Mouse (Mus musculus) hindbrain, embryonic 10.5 days (tissue): Measurements from ENCODE around the gene Catsperd. TPM values are rescaled to one million over a fixed set of nuclear protein-coding genes. Genes with fewer than 3 reads are reported as not detected.
"Not testable (repeated sequence)": the region's sequence is repeated elsewhere in the genome, so short reads cannot be mapped to it uniquely, and the experiment has no call there.

Experiments used
- DNase-seq: peaks from one replicate; pipeline ENCODE4 v3.0.0-alpha.2; 2017; ENCODE audit warnings: low spot score
- H3K27ac ChIP-seq: fragments of 300-500 bp; sonication (generic); 2 replicates; pipeline ENCODE4 v1.5.1; 2016; ENCODE audit warnings: mild to moderate bottlenecking, moderate library complexity
- H3K27me3 ChIP-seq: fragments of 300-500 bp; sonication (generic); 2 replicates; pipeline ENCODE4 v1.6.1; 2016; ENCODE audit warnings: mild to moderate bottlenecking; ENCODE audit not compliant: poor library complexity, insufficient read depth, severe bottlenecking
- H3K36me3 ChIP-seq: fragments of 300-500 bp; sonication (generic); 2 replicates; pipeline ENCODE4 v1.6.1; 2016; ENCODE audit warnings: mild to moderate bottlenecking, moderate library complexity
- H3K4me1 ChIP-seq: fragments of 300-500 bp; sonication (generic); replicated peaks from 2 replicates; pipeline ENCODE4 v1.6.1; 2016; ENCODE audit warnings: mild to moderate bottlenecking
- H3K4me3 ChIP-seq: fragments of 300-500 bp; sonication (generic); 2 replicates; pipeline ENCODE4 v1.5.1; 2016; ENCODE audit warnings: mild to moderate bottlenecking, moderate library complexity
- H3K9me3 ChIP-seq: fragments of 300-500 bp; sonication (generic); 2 replicates; pipeline ENCODE4 v1.6.1; 2016; ENCODE audit warnings: mild to moderate bottlenecking, moderate library complexity
- WGBS: fragments of 180-500 bp; shearing (Covaris S2); methylation state at CpG from one replicate; pipeline ENCODE4 v1.1.7; 2016; 5-methylcytosine and 5-hydroxymethylcytosine counted together
- polyA plus RNA-seq: library from polyadenylated mRNA; unstranded; fragments of >200 nt; fragmentation: Nextera tagmentation; extraction: Ambion mirVana; gene quantifications from 2 replicates; pipeline ENCODE4 v1.2.1, GENCODE M21; 2016

Gene Catsperd
- polyA plus RNA-seq, 1 experiment from 2014 or later, result 0.95 TPM

DNA sequence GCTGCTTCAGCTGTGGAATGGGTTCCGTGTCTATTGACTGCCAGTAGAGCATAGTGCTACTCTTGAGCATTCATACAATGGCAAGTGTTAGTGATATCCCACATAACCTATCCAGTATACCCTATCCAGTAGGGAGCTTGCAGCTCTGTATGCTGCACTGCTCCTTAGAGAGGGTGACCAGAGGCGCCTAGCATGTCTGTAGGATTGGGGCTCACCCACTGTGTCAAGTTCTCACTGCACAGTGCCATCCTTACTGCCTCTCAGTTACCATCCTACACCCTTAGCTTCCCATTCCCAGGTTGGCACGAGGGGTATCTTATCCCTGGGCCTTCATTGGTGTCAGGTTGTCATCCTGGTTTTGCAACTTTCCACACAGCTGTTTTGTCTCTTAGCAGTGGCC, 23.5 kb upstream of the Catsperd start:
- peaks cover 14% of the 10 kb centered on the region for H3K4me1 ChIP-seq
- 95% methylated on average over 3 of the region's 3 CpGs for WGBS
- peaks cover 87% of the 10 kb centered on the region for H3K36me3 ChIP-seq
- no peak overlapping the region for H3K4me3 ChIP-seq
- DNase-seq, result no peak
- H3K9me3 ChIP-seq, result no peaks in the 10 kb centered on the region
- no peak overlapping the region for H3K27ac ChIP-seq
- H3K27me3 ChIP-seq, result no peaks in the 10 kb centered on the region

DNA sequence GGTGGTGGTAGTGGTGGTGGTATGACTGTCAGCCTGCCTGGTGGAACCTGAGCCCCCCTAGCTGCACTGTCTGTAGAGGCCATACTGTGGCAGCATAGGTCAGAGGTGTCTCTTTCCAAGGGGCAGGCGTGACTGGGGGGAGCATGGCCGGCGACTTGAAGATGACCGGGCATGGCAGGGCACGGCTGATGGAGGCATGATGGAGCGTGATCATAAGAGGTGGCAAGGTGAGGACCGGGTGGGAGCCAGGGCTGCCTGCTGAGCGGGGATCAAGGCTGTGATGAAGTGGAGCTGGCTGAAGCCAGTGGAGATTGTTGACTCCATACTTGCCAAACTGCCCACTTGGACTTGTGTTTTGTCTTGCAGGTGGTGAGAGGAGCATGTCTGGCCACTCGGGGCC, 22.5 kb upstream of the Catsperd start:
- DNase-seq, result no peak
- no peaks in the 10 kb centered on the region for H3K27me3 ChIP-seq
- H3K9me3 ChIP-seq, result no peaks in the 10 kb centered on the region
- 94% methylated on average over 9 of the region's 9 CpGs for WGBS
- H3K36me3 ChIP-seq, result peaks cover 77% of the 10 kb centered on the region
- H3K27ac ChIP-seq, result no peak overlapping the region
- H3K4me1 ChIP-seq, result peaks cover 23% of the 10 kb centered on the region
- H3K4me3 ChIP-seq, result no peak overlapping the region; the same call in 1 of the 2 replicates

DNA sequence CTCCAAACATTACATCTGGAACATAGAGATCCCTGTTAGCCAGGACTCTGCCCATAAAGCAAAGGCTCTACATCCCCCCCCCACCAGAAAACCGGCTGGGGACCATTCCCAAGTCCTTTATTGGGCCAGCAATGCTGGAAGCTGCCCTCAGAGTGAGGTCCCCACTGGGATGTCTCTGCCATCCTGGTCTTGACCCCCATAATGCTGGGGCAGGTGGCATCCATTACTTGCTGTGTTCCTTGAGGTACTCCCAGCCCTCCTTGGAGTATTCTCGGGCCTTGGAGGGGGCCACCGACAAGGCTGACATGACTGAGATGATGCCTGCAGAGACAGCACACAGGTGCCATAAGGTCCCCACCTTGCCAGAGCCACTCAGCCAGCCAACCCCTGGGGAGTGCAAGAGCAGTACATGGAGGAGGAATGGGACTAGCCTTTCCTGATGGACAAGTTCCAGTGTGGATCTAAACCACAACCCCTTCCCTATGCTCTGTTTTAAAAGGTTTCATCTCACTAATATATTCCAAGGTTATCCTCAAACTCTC, 20.4 kb upstream of the Catsperd start:
- Histone ChIP-seq H3K4me3 (no peak overlapping the region), H3K27ac (no peak overlapping the region), H3K36me3 (peaks cover 55% of the 10 kb centered on the region), H3K9me3 (no peaks in the 10 kb centered on the region), H3K4me1 (peaks cover 44% of the 10 kb centered on the region), H3K27me3 (no peaks in the 10 kb centered on the region)
- no peak for DNase-seq
- 82% methylated on average over 3 of the region's 3 CpGs for WGBS

DNA sequence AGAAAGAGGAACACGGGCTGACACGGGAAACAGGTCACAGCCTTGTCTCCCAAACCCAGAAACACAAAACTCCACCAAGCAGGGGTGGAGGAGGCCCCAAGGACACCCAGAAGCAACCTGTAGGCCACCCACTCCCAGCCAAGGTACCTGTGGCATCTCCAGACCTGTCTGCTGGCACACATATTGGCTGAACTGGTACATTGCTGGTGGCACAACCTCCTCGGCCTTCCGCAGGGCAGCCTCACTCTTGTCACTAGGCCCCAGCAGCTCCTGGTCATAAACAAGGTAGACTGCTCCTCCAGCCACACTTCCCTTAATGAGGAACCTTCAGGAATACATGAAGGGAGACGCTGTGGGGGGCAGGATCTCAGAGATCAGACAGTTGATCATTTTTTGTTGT, 19.2 kb upstream of the Catsperd start:
- H3K9me3 ChIP-seq, result no peaks in the 10 kb centered on the region
- WGBS, result 67% methylated on average over 5 of the region's 5 CpGs
- H3K4me3 ChIP-seq, result peak overlapping the region; percentile 77
- DNase-seq, result no peak
- H3K27ac ChIP-seq, result peak overlapping the region; percentile 90
- peaks cover 49% of the 10 kb centered on the region for H3K4me1 ChIP-seq
- no peaks in the 10 kb centered on the region for H3K27me3 ChIP-seq
- peaks cover 44% of the 10 kb centered on the region for H3K36me3 ChIP-seq

GRCm38 (mm10) chr17:56609452-56610171, 18.3 kb upstream of the Catsperd start, which contains the start of gene 2410015M20Rik:
Gene 2410015M20Rik, minus strand, starts transcription at chr17:56609771.
- peak within 1 kb of the TSS; percentile 90 for H3K27ac ChIP-seq
- H3K36me3 ChIP-seq, result peaks cover 43% of the 10 kb centered on the region
- H3K4me3 ChIP-seq, result peak within 1 kb of the TSS; percentile 77
- no peaks in the 10 kb centered on the region for H3K27me3 ChIP-seq
- H3K9me3 ChIP-seq, result no peaks in the 10 kb centered on the region
- WGBS, result under 1% methylated on average over 44 of the region's 44 CpGs
- peak; percentile 94 for DNase-seq
- peaks cover 56% of the 10 kb centered on the region for H3K4me1 ChIP-seq

DNA sequence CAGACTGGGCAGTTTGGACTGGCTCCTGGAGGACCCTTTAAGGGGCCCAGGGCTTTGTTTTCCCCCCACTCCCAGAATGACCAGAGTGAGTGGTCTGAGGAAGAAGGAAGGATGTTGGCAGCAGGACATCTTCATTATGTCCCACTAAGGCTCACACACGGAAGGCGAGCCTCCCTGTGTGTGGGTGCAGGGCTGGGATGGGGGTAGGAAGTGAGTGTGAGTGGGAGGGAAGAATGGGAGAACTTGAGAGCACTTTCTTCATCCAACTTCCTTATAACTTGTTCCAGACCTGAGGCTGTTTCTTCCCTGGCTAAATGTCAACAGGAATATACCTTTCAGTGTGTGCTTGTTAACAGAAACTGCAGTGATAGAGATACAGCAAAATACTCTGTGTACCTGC, 16.6 kb upstream of the Catsperd start:
- H3K4me3 ChIP-seq, result no peak overlapping the region
- H3K9me3 ChIP-seq, result no peaks in the 10 kb centered on the region
- no peak for DNase-seq
- H3K36me3 ChIP-seq, result peaks cover 43% of the 10 kb centered on the region
- peaks cover 66% of the 10 kb centered on the region for H3K4me1 ChIP-seq
- 62% methylated on average over 2 of the region's 2 CpGs for WGBS
- H3K27me3 ChIP-seq, result no peaks in the 10 kb centered on the region
- no peak overlapping the region for H3K27ac ChIP-seq

DNA sequence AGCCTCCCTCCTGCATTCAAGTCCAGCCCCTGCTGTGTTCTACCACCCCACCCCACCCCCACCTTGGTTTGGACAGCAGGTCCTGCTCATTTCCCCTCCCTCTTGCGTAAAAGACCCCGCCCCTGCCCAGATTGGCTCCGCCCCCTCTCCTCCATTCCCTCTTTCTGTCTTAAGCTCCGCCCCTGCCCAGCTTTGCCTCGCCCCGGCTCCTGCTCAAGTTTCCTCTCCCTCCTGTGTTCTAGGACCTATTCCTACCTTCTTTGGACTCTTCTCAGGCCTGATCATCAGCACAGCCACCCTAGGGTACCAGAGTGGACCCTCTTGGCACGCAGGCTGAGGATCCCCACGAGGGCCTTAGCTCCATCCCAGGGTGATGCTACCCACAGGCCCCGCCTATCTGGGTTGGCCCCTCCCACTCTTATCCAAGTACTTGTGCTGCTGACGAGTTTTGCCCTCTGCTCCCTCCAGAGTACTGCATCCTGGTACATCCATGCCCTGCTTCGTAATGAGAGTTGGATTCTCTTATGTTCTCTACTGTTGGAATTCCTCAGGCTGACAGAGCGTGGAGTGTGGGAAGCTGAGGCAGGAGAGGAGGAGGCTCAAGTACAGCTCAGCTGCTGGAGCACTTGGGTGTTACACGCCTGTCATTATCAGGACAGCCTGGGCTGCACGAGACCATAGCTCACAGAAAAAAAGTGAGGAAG, 15.9 kb upstream of the Catsperd start:
- peak; percentile 64 for DNase-seq
- H3K9me3 ChIP-seq, result no peaks in the 10 kb centered on the region
- H3K36me3 ChIP-seq, result peaks cover 43% of the 10 kb centered on the region
- WGBS, result 16% methylated on average over 14 of the region's 14 CpGs
- peaks cover 69% of the 10 kb centered on the region for H3K4me1 ChIP-seq
- no peaks in the 10 kb centered on the region for H3K27me3 ChIP-seq
- H3K27ac ChIP-seq, result peak overlapping the region; percentile 60
- H3K4me3 ChIP-seq, result peak overlapping the region; percentile 40

DNA sequence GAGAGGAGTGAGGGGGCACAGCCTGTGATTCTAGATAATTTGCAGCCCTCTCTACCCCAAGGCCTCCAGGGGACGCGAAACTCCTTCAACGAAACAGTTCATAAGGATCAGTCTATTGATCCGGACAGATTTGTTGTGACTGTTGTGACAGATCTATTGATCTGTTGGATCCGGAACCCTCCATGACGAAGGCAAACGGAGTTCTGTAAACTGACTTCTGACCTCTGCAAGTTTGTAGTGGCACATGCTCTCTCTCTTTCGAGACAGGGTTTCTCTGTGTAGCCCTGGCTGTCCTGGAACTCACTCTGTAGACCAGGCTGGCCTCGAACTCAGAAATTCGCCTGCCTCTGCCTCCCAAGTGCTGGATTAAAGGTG, 15.4 kb upstream of the Catsperd start:
- H3K4me3 ChIP-seq, result peak overlapping the region; percentile 40; the same call in 1 of the 2 replicates

DNA sequence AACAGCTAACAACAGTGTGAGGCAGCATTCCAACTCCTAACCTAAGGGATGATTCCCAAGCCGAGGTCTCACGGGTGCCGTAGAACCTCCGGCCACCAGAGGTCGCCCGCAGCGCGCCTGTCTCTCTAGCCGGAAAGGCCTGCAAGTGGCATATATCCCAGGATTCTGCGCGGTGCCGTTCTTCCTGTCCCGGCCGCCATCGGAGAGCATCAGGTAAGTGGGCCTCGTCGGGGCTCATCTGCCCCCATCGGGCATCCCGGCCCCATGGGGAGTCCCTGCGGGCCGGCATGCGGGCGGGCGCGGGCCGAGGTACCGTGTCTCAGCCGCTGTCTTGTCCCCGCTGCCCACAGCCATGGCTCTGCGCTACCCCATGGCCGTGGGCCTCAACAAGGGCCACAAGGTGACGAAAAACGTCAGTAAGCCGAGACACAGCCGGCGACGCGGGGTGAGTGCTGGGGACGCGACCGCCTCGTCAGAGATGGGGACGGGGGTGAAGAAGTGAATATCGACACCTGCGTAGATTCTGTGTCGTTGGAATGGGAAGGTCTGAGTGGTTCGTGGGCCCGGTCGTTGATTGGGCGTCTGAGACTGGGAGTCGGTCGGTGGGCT, 14.6 kb upstream of the Catsperd start, which contains the start of gene Rpl36:
Gene Rpl36, plus strand, starts transcription at position 181 of the 609 bp plus-strand sequence.
- Histone ChIP-seq H3K36me3 (peaks cover 45% of the 10 kb centered on the region), H3K27ac (peak within 1 kb of the TSS; percentile 95), H3K4me3 (peak within 1 kb of the TSS; percentile 87), H3K9me3 (no peaks in the 10 kb centered on the region), H3K4me1 (peaks cover 67% of the 10 kb centered on the region), H3K27me3 (no peaks in the 10 kb centered on the region)
- peak; percentile 95 for DNase-seq
- under 1% methylated on average over 52 of the region's 52 CpGs for WGBS

More for the DNA sequence above, 15.4 kb upstream of the Catsperd start:
- not testable (repeated sequence) for H3K9me3 ChIP-seq, H3K27ac ChIP-seq, DNase-seq, H3K27me3 ChIP-seq
- Histone ChIP-seq H3K36me3 (peaks cover 43% of the 10 kb centered on the region), H3K4me1 (peaks cover 70% of the 10 kb centered on the region)
- WGBS, result 77% methylated on average over 10 of the region's 10 CpGs

GRCm38 (mm10) chr17:56613893-56614292, 14.1 kb upstream of the Catsperd start:
- not testable (repeated sequence) for H3K9me3 ChIP-seq, H3K27me3 ChIP-seq
- peak; percentile 40 for DNase-seq
- Histone ChIP-seq H3K36me3 (peaks cover 51% of the 10 kb centered on the region), H3K4me3 (peak overlapping the region; percentile 87), H3K27ac (peak overlapping the region; percentile 95), H3K4me1 (peaks cover 62% of the 10 kb centered on the region)
- WGBS, result 1% methylated on average over 26 of the region's 26 CpGs

DNA sequence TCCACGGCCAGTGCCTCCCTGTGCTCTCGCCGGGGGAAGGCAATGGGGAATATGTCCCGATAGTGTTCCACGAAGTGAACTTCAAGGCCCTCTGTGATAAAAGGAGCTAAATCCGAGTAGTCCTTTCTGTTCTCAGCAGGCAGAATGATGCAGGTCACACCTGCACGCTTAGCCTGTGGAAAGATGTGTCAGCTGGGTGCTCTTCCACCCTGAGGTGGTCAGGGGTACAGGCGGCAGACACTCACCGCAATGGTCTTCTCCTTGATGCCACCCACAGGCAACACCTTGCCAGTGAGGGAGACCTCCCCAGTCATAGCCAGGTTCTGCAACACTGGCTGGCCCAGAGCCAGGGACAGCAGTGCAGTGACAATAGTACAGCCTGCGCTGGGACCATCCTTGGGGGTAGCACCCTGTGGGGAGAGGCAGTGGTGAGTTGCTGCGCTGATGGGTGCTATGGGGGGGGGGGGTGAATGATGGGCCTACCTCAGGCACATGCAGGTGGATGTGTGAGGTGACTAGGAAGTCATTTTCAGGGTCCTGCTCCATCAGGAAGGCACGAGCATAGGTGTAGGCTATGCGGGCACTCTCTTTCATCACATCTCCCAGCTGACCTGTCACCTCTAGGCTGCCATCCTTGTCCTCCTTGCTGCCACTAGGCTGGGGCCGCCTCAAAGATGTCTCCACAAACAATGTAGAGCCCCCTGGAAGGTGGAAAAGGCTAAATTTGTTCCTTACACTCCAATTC, 13.4 kb upstream of the Catsperd start:
- 36% methylated on average over 14 of the region's 14 CpGs for WGBS
- H3K27ac ChIP-seq, result peak overlapping the region; percentile 95

DNA sequence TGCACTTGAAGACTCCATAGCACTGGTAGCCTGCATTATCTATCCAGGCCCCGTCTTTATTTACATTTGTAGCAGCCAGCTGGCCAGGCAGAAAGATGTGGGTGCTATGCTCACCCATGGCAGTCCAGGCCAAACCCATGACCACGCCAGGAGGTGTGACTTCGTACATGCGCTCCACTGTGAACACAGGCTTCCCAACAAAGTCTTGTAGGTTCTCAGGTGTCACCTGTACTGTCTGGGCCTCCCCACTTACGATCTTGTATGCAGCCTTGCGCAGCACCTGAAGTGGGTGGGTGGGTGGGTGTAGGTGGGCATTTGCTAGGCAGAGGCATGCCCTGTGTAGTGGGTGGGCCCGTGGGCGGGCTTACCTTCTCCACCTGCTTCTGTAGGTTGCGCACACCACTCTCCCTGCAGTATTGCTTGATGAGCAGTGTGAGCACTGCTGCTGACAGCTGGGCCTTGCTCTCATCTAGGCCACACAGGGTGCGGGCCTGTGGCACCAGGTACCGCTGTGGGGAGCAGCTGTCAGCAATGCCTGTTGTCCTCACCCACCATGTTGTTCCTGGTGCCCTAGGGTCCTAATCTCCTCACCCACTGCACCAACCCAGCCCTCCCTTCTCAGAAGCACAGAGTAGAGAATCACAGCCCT, 12.7 kb upstream of the Catsperd start:
- H3K36me3 ChIP-seq, result peaks cover 64% of the 10 kb centered on the region
- H3K4me1 ChIP-seq, result peaks cover 51% of the 10 kb centered on the region
- no peak overlapping the region for H3K27ac ChIP-seq
- no peak for DNase-seq
- no peaks in the 10 kb centered on the region for H3K9me3 ChIP-seq
- WGBS, result 93% methylated on average over 11 of the region's 11 CpGs
- peak overlapping the region; percentile 87 for H3K4me3 ChIP-seq
- no peaks in the 10 kb centered on the region for H3K27me3 ChIP-seq

More for the DNA sequence above, 13.4 kb upstream of the Catsperd start:
- H3K4me3 ChIP-seq, result peak overlapping the region; percentile 87
- DNase-seq, result no peak
- peaks cover 57% of the 10 kb centered on the region for H3K36me3 ChIP-seq
- no peaks in the 10 kb centered on the region for H3K9me3 ChIP-seq
- no peaks in the 10 kb centered on the region for H3K27me3 ChIP-seq
- H3K4me1 ChIP-seq, result peaks cover 57% of the 10 kb centered on the region
